Mouse (Mus musculus) cerebellum, adult 18-20 months (tissue): ENCODE results near the gene Ndufa10.
"Not testable (repeated sequence)": the region's sequence is repeated elsewhere in the genome, so short reads cannot be mapped to it uniquely, and the experiment has no call there.

Experiments used
- DNase-seq, 2 experiments: peaks; one replicate each; pipeline ENCODE4 v3.0.0; 2021

The Ndufa10 gene

DNA sequence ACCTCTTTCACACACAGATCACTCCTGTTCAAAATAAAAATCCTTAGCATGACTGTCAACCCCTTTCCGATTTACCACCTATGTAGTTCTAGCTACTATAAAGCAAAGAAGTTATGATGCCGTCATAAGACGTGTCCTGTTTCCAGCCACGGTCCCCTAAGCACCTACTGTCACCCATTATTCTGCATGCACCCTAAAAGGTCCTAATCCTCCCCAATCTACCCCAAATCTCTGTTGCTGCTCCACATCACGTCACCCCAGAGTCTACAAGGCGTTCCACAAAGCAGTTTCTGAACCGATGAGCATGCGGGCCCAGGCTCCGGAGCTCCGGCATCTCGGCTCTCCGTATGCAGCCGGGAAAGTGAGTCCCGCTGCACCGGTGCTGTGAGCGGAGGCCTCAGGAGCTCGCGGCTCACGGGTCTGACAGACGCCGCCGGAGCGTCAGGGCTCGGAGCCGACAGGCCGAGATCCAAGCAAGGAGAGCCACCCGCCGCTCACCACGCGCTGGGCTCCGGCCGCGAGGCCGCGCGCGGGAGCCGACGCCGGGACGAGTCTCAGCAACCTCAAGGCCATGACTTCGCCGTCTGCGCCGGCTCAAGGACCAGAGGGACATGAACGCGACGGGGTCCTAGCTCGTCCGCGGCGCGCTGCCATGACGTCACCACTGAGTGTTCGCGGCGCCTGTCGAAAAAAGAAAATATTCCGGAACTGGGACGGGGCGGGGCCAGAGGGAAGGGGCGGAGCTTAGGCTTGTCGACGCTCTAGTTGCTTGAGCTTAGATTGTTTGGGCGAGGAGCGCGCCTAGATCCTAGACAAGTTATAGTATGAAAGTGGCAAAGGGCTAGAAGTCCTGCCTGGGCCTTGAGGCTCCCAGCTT, at the start of gene Ndufa10:
TSS of gene Ndufa10 (minus strand) at position 696 of the 877 bp plus-strand sequence.
- DNase-seq: peak; percentile 87 to 96

DNA sequence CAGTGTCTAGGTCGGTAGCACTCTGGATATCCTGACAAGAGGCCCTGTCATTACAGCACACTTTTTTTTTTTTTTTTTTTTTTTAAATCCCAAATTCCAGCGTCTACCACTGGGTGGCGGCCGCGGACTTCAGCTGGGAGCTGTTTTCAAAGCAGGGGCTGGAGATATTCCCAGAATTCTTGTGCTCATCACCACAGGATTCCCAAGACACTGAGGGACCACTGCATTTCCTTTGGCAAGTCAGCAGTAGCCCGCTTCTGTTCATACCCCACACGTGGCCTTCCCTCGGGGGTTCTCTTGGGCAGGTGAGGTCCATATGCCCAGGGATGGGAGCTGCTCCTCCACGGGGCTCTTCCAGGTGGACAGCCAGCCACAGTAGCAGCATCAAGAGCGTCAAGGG, 47.7 kb upstream of the Ndufa10 start:
- peak; percentile 48 to 66 for DNase-seq

GRCm38 (mm10) chr1:92519046-92519445, 45.4 kb upstream of the Ndufa10 start:
- DNase-seq: no peak

DNA sequence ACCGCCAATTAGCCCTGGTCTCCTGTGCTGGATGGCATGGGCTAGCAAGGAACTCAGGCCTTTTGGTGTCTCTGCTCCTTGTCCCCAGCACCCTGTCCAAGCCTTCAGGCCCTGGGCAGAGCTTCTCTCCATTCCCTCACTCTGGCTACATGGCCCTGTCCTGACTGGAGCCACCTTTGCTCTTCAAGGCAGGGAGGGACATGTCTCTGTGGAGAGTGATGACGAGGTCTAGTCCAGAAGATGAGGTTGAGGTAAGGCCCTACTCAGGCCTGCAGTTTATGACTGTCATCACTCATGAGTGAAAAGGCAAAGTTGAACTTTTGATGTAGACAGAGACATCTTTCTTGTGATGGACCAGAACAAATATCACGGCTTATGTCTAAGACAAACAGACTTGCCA, 44.9 kb upstream of the Ndufa10 start, which contains the start of gene Olfr1414:
TSS of gene Olfr1414 (minus strand) at position 101 of the 400 bp plus-strand sequence.
- no peak for DNase-seq

DNA sequence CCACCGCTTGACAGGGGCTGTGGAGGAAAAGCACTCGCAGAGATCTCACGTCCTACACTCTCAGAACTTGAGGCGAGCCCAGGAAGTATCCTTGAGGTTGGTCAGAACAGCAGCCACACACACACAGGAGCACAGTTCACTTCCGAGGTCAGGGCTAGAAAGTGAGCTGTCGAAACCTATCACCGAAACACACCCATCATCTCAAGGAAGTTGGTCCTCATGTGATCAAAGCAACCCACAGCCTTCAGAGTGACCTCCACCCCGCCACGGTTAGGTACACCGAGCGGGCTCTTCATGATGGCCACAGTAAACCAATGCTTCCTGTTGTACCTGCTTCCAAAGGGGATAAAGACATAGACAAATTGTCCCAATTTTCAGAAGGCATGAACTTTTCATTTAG, 41.7 kb upstream of the Ndufa10 start:
- no peak for DNase-seq

DNA sequence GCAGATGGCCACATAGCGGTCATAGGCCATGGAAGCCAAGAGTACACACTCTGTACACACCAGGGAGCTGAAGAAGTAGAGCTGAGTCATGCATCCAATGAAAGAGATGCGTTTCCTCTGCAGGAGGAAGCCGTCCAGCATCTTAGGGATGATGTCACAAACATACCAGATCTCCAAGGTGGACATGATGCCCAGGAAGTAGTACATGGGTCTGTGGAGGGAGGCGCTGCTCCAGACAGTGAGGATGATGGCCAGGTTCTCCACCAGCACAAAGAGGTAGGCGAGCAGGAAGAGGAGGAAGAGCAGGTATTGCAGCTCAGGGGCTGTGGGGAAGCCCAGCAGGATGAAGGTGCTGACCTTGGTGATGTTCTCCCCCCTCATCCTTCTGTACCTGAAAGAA, 38.0 kb upstream of the Ndufa10 start:
- DNase-seq: not testable (repeated sequence)

DNA sequence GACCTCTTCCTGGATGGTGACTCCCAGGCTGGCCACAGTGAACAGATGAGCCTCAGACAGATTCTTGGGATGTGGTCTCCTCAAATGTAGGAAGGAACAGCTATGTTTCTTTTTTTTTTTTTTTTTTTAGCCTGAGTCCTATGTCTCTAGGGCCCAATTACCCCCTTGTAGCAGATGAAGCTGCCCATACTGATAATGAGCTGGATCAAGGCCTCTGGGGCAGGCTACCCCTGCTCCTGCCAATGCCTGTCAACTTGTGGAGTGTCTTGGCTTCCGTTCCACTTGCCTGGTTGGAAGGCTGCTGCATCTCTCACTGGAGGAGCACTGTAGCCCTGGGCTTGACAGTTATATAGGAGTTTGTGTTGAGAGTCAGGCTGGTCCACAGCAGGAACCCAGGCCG, 22.3 kb upstream of the Ndufa10 start, which contains the start of gene Olfr1415:
TSS of gene Olfr1415 (minus strand) at position 101 of the 400 bp plus-strand sequence.
- no peak for DNase-seq

DNA sequence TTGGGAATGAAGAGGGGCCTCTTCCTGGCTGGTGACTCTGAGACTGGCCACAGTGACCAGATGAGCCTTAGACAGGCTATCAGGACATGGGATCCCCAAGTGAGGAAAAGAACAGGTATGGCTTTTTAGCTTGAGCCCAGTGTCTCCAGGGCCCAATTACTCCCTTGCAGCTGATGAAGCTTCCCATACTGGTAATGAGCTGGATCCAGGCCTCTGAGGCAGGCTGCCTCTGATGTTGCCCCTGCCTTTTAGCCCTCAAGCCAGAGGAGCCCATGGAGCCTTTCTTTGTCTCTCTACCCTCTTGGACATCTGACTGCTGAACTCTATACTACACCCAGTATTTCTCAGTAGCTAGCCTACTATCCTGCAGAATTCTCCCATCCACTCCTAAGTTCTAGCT, 11.4 kb upstream of the Ndufa10 start, which contains the start of gene Olfr1416:
TSS of gene Olfr1416 (minus strand) at position 101 of the 400 bp plus-strand sequence.
- no peak for DNase-seq

- DNase-seq: no peak
These were observed 462 bp upstream of the Ndufa10 start for GRCm38 (mm10) chr1:92474066-92474578.

- no peak for DNase-seq
These were observed 4.8 kb downstream of the Ndufa10 start for GRCm38 (mm10) chr1:92468891-92469290.

- no peak for DNase-seq
These were observed 15.2 kb downstream of the Ndufa10 start for GRCm38 (mm10) chr1:92458416-92458815.

- DNase-seq: peak; percentile 55 to 69
These were observed 15.9 kb downstream of the Ndufa10 start for GRCm38 (mm10) chr1:92457758-92458157.

DNA sequence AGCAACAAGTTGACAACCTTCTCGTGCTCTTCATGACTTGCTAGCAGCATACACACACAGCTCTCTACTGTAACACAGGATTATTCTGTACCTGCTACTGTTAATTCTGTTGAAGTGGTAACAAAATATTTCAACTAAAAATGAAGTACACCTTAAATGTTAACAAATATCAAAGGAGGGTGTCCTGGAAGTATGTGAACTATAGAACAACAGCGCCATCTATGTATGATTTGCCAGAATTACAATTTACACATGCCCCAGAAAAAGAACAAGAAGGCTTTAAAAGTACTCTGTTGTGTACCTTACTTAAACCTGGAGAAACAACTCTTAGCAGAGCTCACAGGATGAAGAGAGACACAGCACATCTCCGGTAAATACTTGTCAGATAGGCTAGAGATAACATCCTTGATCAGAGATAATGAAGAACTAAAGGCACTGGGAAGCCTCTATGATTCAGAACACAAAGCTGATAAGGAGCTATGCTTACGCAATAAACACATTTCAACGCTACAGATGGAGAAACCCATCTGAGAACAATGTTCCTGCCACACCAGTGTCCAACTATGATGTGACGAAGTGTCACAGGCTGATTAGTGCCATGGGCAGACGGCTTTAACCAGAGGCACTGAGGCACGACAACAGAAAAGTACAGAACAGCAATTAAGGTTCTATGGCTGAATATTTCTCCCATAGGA, 19.8 kb downstream of the Ndufa10 start:
- no peak for DNase-seq

- no peak for DNase-seq
These were observed 25.4 kb downstream of the Ndufa10 start for GRCm38 (mm10) chr1:92448293-92448692.

DNA sequence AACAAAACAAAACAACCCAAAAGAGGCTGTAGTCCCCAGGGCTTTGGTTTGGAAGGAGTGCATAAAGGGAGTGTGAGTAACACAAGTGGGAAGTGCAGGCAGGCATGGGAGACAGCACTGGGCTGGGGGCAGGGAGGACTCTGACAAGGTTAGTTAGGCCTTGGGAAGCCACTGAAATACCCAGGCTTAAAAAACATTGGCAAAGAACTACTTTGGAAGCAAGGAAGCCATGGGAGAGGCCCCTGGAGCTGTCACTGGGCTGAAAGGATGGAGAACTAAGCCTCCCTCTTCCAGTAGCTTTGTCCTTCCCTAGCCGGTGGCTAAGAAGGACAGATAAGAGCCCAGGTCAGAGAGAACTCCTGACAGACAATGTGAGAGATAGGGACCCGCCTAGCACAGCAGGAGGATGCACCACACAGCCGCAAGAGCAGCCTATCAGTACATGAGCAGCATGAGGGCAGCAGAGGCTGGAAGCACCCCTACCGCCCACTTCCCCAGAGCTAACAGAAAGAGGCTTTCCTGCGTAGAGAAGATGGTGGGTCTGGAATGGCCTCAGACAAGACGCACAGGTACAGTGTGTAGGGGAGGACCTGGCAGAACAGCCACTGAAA, 32.1 kb downstream of the Ndufa10 start:
- DNase-seq: no peak

DNA sequence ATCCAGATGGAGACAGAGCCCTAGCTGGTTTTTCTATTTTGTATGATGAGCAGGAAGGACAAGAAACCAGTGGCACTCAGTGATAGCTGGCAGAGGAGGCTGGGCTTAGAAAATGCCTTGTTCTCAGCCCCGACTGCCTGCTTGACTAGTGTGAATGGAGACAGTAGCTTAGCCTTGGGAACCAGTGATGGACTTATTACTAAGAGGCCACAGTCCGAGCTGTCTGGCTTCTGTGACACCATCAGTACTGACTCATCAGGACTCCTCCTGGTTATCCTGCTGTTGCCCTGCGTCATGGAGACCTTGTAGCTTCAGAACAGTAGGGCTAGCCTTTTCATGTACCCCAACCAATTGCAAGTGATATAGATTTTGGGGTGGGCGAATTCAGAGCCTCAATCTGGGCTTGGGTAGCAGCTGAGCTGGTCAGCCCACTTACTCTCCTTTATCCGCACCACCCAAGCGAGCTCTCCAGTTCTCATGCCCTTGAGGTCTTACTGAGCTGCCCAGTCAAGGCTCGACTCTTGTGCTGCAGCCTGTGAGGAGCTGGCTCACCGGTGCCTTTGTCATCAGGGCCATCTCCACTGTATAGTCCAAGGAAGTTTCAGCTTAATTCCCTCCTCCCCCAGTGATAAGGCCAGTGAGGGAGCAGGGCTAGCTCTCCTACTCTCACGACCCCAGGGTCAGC, 33.5 kb downstream of the Ndufa10 start:
- peak in 1 of 2 experiments; percentile 18 for DNase-seq

- peak; percentile 83 to 86 for DNase-seq
These were observed 35.9 kb downstream of the Ndufa10 start for GRCm38 (mm10) chr1:92437678-92438271.

DNA sequence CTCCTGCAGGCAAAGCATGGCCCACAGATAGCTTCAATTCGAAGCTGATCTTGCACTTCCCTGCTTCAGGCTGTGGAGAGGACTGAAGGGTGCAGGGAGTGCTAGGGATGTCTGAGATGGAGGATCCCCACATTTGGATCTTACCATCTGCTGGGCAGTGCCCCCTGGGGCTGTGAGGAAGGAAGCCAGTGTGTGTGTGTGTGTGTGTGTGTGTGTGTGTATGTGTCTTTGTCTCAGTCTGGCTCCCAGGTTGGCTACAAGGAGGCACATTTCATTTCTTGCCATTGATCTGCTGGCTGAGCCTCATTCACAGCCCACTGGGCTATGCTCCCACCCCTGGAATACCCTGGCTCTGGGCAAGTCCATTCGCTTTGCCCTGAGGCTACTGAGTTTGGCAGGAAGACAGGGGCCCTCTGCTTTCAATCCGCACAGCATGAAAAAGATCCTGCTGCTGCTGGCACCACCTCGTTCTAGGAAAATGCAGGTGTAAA, 36.8 kb downstream of the Ndufa10 start:
- DNase-seq: peak; percentile 39 to 61

- DNase-seq: no peak
These were observed 38.7 kb downstream of the Ndufa10 start for GRCm38 (mm10) chr1:92434986-92435385.

DNA sequence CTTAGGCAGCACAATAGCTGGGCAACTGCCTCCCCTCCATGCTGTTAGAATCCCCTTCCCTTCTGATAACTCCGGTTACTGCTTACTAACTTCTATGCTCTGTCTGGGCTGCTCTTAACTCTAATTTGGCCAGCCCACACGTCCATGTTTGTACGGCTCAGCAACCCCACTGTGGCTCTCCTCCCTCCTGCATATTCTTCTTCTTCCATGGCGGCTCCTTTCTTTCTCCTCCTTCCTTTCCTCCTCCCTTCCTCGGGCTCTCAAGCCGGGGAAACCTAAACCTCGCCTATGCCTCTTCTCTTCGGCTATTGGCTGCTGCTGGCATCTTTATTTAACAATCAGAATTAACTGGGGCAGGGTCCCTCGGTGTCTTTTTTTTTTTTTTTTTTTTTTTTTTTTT, 40.9 kb downstream of the Ndufa10 start:
- DNase-seq: no peak

GRCm38 (mm10) chr1:92432098-92432497, 41.6 kb downstream of the Ndufa10 start:
- DNase-seq: no peak

DNA sequence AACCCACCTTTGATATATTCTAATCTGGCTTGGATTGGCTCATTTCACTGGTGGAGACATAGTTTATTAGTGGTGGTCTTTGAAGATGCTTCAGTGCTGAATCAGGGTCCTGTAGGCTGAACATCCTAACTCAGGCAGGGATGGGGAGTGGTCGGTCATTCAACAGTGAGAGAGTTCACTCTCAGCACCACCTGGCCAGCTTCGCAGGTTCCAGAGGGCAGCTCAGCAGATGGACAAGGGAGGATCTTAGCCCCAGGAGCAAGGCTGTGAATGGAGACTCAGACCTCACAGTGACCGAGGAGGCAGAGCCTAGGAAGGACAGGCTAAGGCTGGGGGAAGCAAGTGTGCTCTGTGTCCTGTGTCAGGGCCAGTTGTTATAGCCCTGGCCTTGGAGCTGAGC, 42.2 kb downstream of the Ndufa10 start:
- no peak for DNase-seq
